Mouse (Mus musculus): ENCODE measurements around the gene Zfp385a. TPM values are rescaled to one million over a fixed set of nuclear protein-coding genes. Genes with fewer than 3 reads are reported as not detected.

Gene Zfp385a
- polyA plus RNA-seq, 1 experiment from 2014 or later = 11.2 TPM

DNA sequence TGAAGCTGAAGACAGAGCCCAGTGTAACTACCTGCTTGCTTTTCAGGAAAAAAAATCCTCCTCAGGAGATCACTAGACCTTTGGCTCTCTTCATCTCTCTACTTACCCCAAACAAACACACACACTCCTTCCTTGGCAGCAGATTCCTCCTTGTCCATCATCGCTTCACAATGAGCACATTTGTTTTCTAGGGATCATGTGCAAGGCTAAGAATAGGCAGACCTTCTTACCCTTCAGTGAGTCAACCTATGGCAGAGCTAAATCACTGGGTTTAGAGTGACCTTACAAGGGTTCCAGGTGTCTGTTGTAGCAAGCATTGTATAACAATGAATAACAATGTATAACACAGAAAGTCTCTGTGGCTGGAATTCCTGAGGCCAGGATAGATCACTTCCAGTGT, 31.8 kb upstream of the Zfp385a start:
- no peak for ATAC-seq (ENCODE audit: insufficient number of reproducible peaks, insufficient read depth, low FRiP score, low TSS enrichment, low read depth)
- Histone ChIP-seq H3K4me2 (no peak overlapping the region), H3K27me3 (no peaks in the 10 kb centered on the region), H3K4me3 (replicated peaks) (no peak overlapping the region), H3K9ac (replicated peaks) (no peak overlapping the region), H3K4me1 (replicated peaks) (peaks cover 31% of the 10 kb centered on the region), H3K27ac (no peak overlapping the region), H3K9me3 (no peaks in the 10 kb centered on the region), H3K36me3 (no peaks in the 10 kb centered on the region)
- WGBS = 82% methylated on average over 1 of the region's 1 CpGs

DNA sequence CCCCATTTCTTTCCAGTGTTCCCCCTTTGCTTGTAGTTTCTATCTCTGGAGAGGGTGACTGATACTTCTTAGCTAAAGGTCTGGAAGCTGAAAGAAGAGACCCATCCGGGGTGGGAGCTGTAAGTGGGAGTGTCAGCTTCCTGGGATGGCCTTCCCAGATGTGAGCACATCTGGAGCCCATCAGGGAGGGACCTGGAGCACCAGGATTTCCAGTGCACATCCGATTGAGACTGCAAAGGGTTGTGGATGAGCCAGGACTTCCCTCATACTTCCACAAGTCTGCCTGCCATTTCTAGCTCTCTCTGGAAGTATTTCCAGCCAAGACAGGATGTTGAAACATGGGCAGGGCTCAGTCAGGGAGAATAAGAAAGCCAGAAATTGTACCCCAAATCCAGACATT, 31.3 kb upstream of the Zfp385a start:
- Histone ChIP-seq H3K27ac (peak overlapping the region; percentile 50; the same call in 1 of the 2 replicates), H3K4me3 (replicated peaks) (no peak overlapping the region), H3K9ac (replicated peaks) (no peak overlapping the region), H3K9me3 (no peaks in the 10 kb centered on the region), H3K4me1 (replicated peaks) (peaks cover 28% of the 10 kb centered on the region), H3K27me3 (no peaks in the 10 kb centered on the region), H3K4me2 (no peak overlapping the region), H3K36me3 (no peaks in the 10 kb centered on the region)
- WGBS = 6% methylated on average over 2 of the region's 2 CpGs
- no peak for ATAC-seq (ENCODE audit: insufficient number of reproducible peaks, insufficient read depth, low FRiP score, low TSS enrichment, low read depth)

DNA sequence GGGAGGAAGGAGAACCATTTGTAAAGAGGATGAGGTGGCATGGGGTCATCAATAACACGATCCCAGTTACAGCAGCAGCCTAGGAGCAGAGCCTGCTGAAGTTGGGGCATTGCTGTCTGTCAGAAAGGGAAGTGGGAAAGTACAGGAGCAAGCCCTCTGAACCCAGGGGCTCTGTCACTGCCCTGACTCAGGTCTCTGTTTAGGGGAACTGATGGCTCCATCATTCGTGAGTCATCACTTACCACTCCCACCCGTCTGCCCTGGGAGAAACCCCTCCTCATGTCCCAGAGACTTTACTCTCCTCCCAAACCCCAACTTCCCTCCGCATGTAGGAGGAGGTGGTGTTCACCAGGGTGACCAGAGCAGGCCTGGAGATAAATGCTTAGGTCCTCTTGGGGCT, 30.6 kb upstream of the Zfp385a start:
- WGBS = 38% methylated on average over 4 of the region's 4 CpGs
- Histone ChIP-seq H3K36me3 (no peaks in the 10 kb centered on the region), H3K4me2 (no peak overlapping the region), H3K27me3 (no peaks in the 10 kb centered on the region), H3K9me3 (no peaks in the 10 kb centered on the region), H3K9ac (replicated peaks) (no peak overlapping the region), H3K4me1 (replicated peaks) (peaks cover 28% of the 10 kb centered on the region), H3K4me3 (replicated peaks) (no peak overlapping the region), H3K27ac (no peak overlapping the region)
- ATAC-seq (ENCODE audit: insufficient number of reproducible peaks, insufficient read depth, low FRiP score, low TSS enrichment, low read depth) = no peak

DNA sequence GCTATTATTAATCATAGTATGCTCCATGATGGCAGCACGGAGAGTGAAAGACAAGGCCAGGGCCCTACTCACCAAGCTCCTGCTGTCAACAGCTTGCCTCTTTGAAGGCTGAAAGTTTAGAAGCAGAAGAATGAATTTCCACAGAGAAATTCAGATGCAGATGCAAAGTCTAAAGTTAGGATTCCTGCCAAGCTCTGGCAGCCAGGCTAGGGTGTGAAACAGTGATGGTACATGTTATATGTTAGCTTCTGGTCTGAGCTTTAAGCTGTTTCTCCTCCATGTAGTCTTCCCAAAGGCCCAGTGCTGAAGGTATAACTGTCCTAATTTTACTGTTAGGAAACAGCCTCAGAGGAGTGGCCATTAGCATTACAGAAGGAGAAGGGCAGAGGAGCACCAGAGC, 29.2 kb upstream of the Zfp385a start:
- Histone ChIP-seq H3K9ac (replicated peaks) (no peak overlapping the region), H3K27me3 (no peaks in the 10 kb centered on the region), H3K36me3 (no peaks in the 10 kb centered on the region), H3K4me3 (replicated peaks) (no peak overlapping the region), H3K27ac (no peak overlapping the region), H3K4me2 (no peak overlapping the region), H3K9me3 (no peaks in the 10 kb centered on the region), H3K4me1 (replicated peaks) (peaks cover 36% of the 10 kb centered on the region)
- no peak for ATAC-seq (ENCODE audit: insufficient number of reproducible peaks, insufficient read depth, low FRiP score, low TSS enrichment, low read depth)
- WGBS = 73% methylated on average over 1 of the region's 1 CpGs

DNA sequence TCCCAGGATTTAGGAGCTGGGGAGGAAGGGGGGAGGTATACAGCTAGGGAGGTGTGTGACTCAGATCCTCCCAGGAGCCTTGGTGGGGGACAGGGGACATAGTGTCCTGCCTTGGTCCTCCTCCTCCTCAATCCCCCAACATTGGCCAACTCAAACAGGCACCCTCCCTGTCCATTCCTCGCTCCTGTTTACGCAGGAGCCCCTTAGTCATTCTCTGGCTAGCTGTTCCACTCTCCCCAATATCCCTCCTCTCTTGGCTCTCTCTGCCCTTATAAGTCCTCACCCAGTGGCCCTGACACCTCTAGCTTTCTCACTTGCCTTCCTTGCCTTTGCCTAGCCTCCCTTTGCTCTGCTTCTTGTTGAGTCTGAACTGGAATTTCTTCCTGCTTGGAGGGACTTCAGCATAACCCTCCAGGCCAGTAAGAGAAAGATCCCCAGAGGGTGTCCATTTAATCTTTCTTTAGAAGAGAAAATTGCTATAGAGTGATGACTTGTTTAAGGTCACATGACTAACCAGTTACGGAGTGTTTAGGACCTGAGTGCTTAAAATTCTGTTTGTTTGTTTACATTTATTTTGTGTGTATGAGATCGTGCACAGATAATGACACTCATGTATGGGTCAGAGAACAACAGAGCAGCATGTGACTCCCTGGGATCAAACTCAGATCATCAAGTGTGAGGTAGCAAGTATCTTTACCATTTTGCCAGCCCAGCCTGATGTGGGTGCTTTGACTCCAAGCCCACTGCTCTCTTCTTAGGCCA, 28.5 kb upstream of the Zfp385a start:
- Histone ChIP-seq H3K36me3 (no peaks in the 10 kb centered on the region), H3K9me3 (no peaks in the 10 kb centered on the region), H3K9ac (replicated peaks) (no peak overlapping the region), H3K4me1 (replicated peaks) (peaks cover 36% of the 10 kb centered on the region), H3K4me2 (no peak overlapping the region), H3K27me3 (no peaks in the 10 kb centered on the region), H3K4me3 (replicated peaks) (no peak overlapping the region), H3K27ac (peak overlapping the region; percentile 37; the same call in 1 of the 2 replicates)
- WGBS = 86% methylated on average over 4 of the region's 4 CpGs
- no peak for ATAC-seq (ENCODE audit: insufficient number of reproducible peaks, insufficient read depth, low FRiP score, low TSS enrichment, low read depth)

DNA sequence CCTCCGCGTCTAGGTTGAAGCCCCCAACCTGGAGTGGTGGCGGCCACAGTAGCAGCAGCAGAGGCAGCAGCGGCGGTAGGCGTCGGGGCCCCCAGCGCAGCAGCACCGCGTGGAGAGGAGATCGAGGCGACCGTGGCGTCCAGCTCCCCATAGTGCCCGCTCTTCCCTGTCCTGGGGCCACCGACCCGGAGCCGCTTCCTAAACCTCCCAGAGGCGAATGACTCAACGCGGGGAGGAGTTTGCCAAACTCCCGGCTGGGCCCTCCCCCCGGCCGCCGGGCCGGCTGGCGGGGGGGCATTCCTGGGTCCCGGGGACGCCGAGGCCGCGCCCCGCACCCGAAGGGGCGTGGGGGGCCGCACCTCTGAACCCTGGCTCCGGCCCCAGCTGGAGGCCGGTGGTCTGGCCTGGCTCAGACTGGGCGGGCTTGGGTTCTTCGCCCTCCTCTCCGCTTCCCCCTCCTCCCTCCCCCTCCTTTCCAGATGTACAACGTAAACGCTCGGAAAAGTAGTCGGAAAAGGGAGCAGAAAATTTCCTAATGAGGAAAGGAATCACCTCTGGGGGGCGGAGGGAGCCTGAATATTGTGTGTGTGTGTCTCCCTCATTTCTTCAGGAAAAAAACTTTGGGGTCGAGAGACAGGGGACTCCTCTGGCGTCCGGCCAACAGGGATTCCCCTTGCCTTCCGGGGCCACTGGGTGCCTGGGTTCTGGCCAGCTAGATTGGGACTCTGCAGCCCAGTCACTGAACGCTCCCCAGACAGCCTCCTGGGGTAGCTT, 26.7 kb upstream of the Zfp385a start, which contains the start of gene Itga5:
Gene Itga5, minus strand, starts transcription at position 388 of the 774 bp plus-strand sequence.
- WGBS = under 1% methylated on average over 50 of the region's 51 CpGs
- peaks cover 31% of the 10 kb centered on the region for H3K4me1 ChIP-seq (replicated peaks)
- H3K36me3 ChIP-seq = no peaks in the 10 kb centered on the region
- no peaks in the 10 kb centered on the region for H3K9me3 ChIP-seq
- H3K9ac ChIP-seq (replicated peaks) = peak within 1 kb of the TSS; percentile 97
- H3K27me3 ChIP-seq = no peaks in the 10 kb centered on the region
- peak; percentile 60 for ATAC-seq (ENCODE audit: insufficient number of reproducible peaks, insufficient read depth, low FRiP score, low TSS enrichment, low read depth)
- peak within 1 kb of the TSS; percentile 79 for H3K4me2 ChIP-seq
- peak within 1 kb of the TSS; percentile 91 for H3K4me3 ChIP-seq (replicated peaks)
- peak within 1 kb of the TSS; percentile 95 for H3K27ac ChIP-seq

DNA sequence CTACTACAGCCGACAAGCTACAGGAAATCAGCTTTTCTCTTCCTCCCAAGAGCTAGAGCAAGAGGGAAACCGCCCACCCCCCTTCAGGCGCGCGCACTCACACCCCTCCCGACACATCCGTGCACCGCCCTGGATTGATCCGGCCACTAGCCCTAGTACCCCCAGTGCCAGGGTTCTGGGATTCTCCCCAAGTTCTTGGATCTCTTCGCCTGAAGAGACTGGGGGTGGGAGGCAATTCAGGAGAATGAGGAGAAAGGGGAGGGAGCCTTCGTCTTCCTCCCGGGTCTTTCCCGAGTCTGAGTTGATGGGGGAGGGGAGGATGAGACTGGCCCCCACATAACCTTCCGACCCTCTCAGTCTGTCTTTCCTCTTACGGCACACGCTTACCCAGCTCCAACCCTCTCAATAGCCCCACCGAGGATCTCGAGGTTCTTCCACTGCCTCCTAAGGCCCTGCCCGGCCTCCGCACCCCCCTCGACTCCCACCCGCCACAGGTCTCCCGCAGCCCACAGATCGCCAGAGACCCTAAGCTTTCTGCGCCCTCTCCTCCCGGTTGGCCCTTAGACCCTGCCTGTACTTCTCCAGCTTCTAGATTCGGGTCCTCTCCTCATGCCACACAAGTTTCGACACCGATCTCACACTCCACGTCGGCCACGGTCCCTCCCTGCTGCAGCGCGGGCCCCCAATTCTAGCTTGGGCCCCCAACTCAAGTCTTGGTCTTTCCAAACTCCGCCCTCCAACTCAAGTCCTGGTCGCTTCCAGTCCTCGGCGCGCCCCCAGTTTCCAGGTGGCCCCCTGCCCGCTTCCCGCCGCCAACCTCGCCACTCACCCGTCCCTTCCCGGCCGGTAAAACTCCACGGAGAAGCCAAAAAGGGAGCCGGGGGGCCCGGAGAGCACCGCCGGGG, 25.8 kb upstream of the Zfp385a start:
- peak overlapping the region; percentile 91 for H3K4me3 ChIP-seq (replicated peaks)
- peak; percentile 33; the same call in 1 of the 2 replicates for ATAC-seq (ENCODE audit: insufficient number of reproducible peaks, insufficient read depth, low FRiP score, low TSS enrichment, low read depth)
- H3K9ac ChIP-seq (replicated peaks) = peak overlapping the region; percentile 97
- no peaks in the 10 kb centered on the region for H3K27me3 ChIP-seq
- H3K9me3 ChIP-seq = no peaks in the 10 kb centered on the region
- H3K27ac ChIP-seq = peak overlapping the region; percentile 95
- peak overlapping the region; percentile 79 for H3K4me2 ChIP-seq
- peaks cover 24% of the 10 kb centered on the region for H3K4me1 ChIP-seq (replicated peaks)
- no peaks in the 10 kb centered on the region for H3K36me3 ChIP-seq
- under 1% methylated on average over 51 of the region's 51 CpGs for WGBS

DNA sequence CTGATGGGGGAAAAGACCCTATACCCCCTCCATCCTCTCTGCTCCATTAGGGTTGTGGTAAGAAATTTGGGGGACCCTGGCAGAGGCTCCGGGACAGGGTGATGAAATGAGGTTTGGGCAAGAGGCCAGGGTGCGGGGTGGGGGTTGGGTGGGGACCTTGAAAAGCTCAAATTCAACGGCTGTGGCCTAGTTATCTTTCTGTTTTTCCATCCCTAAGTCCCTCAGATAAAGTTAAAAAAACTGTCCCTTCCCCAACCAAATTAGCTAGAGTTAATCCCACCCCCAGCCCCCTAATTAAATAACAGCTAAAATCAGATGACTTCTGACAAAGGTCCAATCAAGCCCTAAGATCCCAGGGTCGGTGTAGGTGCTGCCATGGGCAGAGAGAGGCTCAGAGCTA, 24.9 kb upstream of the Zfp385a start:
- H3K9me3 ChIP-seq = no peaks in the 10 kb centered on the region
- H3K4me3 ChIP-seq (replicated peaks) = peak overlapping the region; percentile 91
- H3K36me3 ChIP-seq = no peaks in the 10 kb centered on the region
- H3K9ac ChIP-seq (replicated peaks) = peak overlapping the region; percentile 97
- peak overlapping the region; percentile 79 for H3K4me2 ChIP-seq
- no peaks in the 10 kb centered on the region for H3K27me3 ChIP-seq
- ATAC-seq (ENCODE audit: insufficient number of reproducible peaks, insufficient read depth, low FRiP score, low TSS enrichment, low read depth) = no peak
- peaks cover 24% of the 10 kb centered on the region for H3K4me1 ChIP-seq (replicated peaks)
- H3K27ac ChIP-seq = no peak overlapping the region
- 42% methylated on average over 4 of the region's 4 CpGs for WGBS

DNA sequence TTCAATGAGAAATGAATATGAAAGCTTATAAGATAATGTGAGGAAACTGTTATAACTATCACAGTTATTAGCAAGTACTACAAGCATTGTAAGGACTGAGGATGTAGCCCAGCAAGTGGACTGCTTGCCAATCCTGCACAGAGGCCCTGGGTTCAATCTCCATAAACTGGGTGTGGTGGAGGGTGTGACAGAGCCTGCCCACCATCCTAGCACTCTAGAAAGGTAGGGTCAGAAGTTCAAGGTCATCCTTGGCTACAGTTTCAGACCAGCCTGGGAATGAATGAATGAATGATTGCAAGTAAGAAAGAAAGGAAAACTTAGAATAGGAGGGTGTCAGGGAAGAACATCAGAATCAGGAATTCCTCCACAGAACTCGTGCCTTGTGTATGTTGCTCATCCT, 23.9 kb upstream of the Zfp385a start:
- no peak overlapping the region for H3K4me2 ChIP-seq
- H3K4me1 ChIP-seq (replicated peaks) = peaks cover 33% of the 10 kb centered on the region
- no peak for ATAC-seq (ENCODE audit: insufficient number of reproducible peaks, insufficient read depth, low FRiP score, low TSS enrichment, low read depth)
- WGBS = 73% methylated on average over 1 of the region's 1 CpGs
- no peak overlapping the region for H3K9ac ChIP-seq (replicated peaks)
- no peaks in the 10 kb centered on the region for H3K9me3 ChIP-seq
- no peak overlapping the region for H3K4me3 ChIP-seq (replicated peaks)
- no peak overlapping the region for H3K27ac ChIP-seq
- H3K27me3 ChIP-seq = no peaks in the 10 kb centered on the region
- no peaks in the 10 kb centered on the region for H3K36me3 ChIP-seq

DNA sequence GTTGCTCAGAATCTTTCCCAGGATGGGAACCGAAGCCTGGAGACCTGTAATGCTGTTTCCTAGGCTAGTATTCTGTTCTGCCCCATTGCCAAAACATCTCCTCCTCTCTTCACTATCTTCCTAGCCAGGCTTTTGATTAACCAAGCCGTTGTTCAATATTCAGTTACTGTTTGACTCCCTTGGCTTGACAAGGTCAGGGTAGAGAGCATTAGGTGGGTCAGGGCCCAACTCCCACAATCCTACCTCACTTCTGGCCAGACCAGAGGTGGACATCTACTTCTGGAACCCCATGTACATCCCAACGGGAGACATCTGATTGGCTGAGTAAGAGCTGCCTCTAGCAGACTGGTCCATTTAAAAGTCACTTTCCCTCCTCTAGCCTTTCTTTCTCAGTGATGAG, 23.1 kb upstream of the Zfp385a start:
- Histone ChIP-seq H3K27me3 (no peaks in the 10 kb centered on the region), H3K9ac (replicated peaks) (no peak overlapping the region), H3K4me1 (replicated peaks) (peaks cover 38% of the 10 kb centered on the region), H3K4me2 (no peak overlapping the region), H3K27ac (no peak overlapping the region), H3K36me3 (no peaks in the 10 kb centered on the region), H3K4me3 (replicated peaks) (no peak overlapping the region), H3K9me3 (no peaks in the 10 kb centered on the region)
- no peak for ATAC-seq (ENCODE audit: insufficient number of reproducible peaks, insufficient read depth, low FRiP score, low TSS enrichment, low read depth)
- WGBS = 88% methylated on average over 3 of the region's 3 CpGs

DNA sequence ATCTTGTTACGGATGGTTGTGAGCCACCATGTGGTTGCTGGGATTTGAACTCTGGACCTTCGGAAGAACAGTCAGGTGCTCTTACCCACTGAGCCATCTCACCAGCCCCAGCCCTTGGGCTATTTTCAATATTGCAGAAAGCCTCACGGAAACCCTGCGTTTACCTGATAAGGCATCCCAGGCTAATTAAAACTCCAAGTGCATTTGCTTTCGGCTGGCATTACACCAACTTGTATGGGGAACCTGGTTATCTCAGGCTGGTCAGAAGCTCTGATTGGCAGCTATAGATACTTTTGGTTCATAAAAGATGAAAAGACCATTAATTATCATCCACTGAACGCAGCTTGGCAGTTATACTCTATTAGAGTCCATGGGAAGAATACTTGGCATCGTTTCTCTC, 22.4 kb upstream of the Zfp385a start:
- Histone ChIP-seq H3K27ac (no peak overlapping the region), H3K4me3 (replicated peaks) (no peak overlapping the region), H3K4me2 (no peak overlapping the region), H3K27me3 (no peaks in the 10 kb centered on the region), H3K4me1 (replicated peaks) (peaks cover 36% of the 10 kb centered on the region), H3K9ac (replicated peaks) (no peak overlapping the region), H3K9me3 (no peaks in the 10 kb centered on the region), H3K36me3 (peaks cover 6% of the 10 kb centered on the region)
- no peak for ATAC-seq (ENCODE audit: insufficient number of reproducible peaks, insufficient read depth, low FRiP score, low TSS enrichment, low read depth)
- 91% methylated on average over 6 of the region's 7 CpGs for WGBS
